Mouse (Mus musculus) MEL (cell line): Measurements from ENCODE around the gene Tppp2.
"Not testable (repeated sequence)": the region's sequence is repeated elsewhere in the genome, so short reads cannot be mapped to it uniquely, and the experiment has no call there.

ENCODE experiments used
- CHD1 ChIP-seq: IDR thresholded peaks from 2 replicates; pipeline ENCODE4 v1.6.1; 2012; ENCODE audit warnings: low read depth, mild to moderate bottlenecking, inconsistent platforms, low read length, improper control_type of control experiment
- CTCF ChIP-seq, 3 experiments: IDR thresholded peaks in 2 of 3; conservative IDR thresholded peaks in 1 of 3; 2 replicates each; pipeline ENCODE4 v1.5.1; 2011 to 2012; ENCODE audit warnings: low read length in 3 of 3, low read depth in 2 of 3, mild to moderate bottlenecking in 2 of 3, improper control_type of control experiment in 1 of 3, inconsistent platforms in 1 of 3, mixed read lengths in 1 of 3, moderate library complexity in 1 of 3; ENCODE audit not compliant: control insufficient read depth in 1 of 3, insufficient read depth in 1 of 3, poor library complexity in 1 of 3, severe bottlenecking in 1 of 3
- EP300 ChIP-seq, 2 experiments: IDR thresholded peaks; 2 replicates each; pipeline ENCODE4 v1.6.1; 2011; ENCODE audit warnings: improper control_type of control experiment in 2 of 2, low read length in 2 of 2, low read depth in 1 of 2, mild to moderate bottlenecking in 1 of 2
- GATA1 ChIP-seq: IDR thresholded peaks from 2 replicates; pipeline ENCODE4 v1.6.1; 2011; ENCODE audit warnings: low read depth, low read length, improper control_type of control experiment
- HCFC1 ChIP-seq: IDR thresholded peaks from 2 replicates; pipeline ENCODE4 v1.6.1; 2012; ENCODE audit warnings: low read depth, mild to moderate bottlenecking, inconsistent platforms, low read length, improper control_type of control experiment, moderate library complexity
- POLR2A ChIP-seq, 2 experiments: IDR thresholded peaks; 2 replicates each; pipeline ENCODE4 v1.6.1; 2011 to 2012; ENCODE audit warnings: low read length in 2 of 2, mild to moderate bottlenecking in 2 of 2, control low read depth in 1 of 2, improper control_type of control experiment in 1 of 2, low read depth in 1 of 2, moderate library complexity in 1 of 2; ENCODE audit not compliant: control insufficient read depth in 1 of 2, insufficient read depth in 1 of 2, poor library complexity in 1 of 2
- ZNF384 ChIP-seq: IDR thresholded peaks from 2 replicates; pipeline ENCODE4 v1.6.1; 2012; ENCODE audit warnings: low read depth, mild to moderate bottlenecking, inconsistent platforms, low read length, improper control_type of control experiment

DNA sequence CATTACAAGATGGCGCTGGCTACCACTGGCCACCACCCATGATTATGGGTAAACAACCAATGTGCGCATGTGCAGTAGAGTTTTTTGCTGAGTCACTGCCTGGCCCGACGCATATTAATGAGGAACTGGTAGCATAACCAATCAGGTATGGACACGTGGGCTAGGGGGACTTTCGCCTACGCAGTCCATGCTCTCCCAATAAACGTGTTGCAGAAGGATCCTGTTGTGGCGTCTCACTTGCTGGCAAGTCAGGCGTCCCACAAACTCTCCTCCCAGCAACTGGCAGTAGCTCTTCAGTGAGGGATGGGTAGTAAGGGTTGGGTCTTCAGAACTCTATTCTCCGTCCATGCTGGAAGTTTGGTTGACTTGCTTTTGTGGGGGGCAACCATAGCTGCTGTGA lies 8.7 kb downstream of the Tppp2 start:
- TF ChIP-seq CHD1; HCFC1; ZNF384; EP300 (IDR thresholded peaks at IDR 0.05; ENCODE audit: low read depth in 1 of 2, low read length in 2 of 2); POLR2A (IDR thresholded peaks at IDR 0.05; ENCODE audit: control insufficient read depth in 1 of 2, insufficient read depth in 1 of 2, low read depth in 1 of 2, low read length in 2 of 2, poor library complexity in 1 of 2); CTCF (IDR thresholded peaks at IDR 0.05 in 2 of 3, conservative IDR thresholded peaks at IDR 0.05 in 1 of 3; ENCODE audit: control insufficient read depth in 1 of 3, insufficient read depth in 1 of 3, low read depth in 2 of 3, low read length in 3 of 3, poor library complexity in 1 of 3, severe bottlenecking in 1 of 3); GATA1: not testable (repeated sequence)
